Mouse (Mus musculus) embryo, embryonic 11 days (tissue): ENCODE measurements around the gene Mcpt1.
"Not testable (repeated sequence)": the region's sequence is repeated elsewhere in the genome, so short reads cannot be mapped to it uniquely, and the experiment has no call there.

Source experiments
- DNase-seq: peaks from one replicate; pipeline ENCODE4 v3.0.0-alpha.2; 2015

The Mcpt1 gene

DNA sequence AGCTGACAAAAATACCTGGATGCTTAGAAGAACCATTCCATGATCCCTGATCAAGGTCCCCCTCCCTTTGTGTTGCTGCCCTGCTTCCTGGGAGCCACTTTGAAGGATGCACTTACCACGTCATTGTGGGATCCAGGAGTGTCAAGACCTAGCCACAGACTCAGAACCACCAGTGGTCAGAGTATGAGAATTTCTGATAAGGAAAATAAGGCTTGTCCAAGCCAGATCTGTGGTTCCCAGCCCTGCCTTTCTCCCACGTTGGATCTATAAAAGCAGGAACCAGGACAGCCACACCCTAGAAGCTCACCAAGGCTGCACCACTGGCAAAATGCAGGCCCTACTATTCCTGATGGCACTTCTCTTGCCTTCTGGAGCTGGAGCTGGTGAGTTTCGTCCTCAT, at the start of gene Mcpt1:
Gene Mcpt1 (plus strand): TSS at position 301 of the 400 bp plus-strand sequence.
- DNase-seq, result not testable (repeated sequence)

- not testable (repeated sequence) for DNase-seq
Measured at GRCm38 (mm10) chr14:55987464-55987863, 30.3 kb upstream of the Mcpt1 start.

GRCm38 (mm10) chr14:56013147-56013546, 4.6 kb upstream of the Mcpt1 start:
- no peak for DNase-seq

DNA sequence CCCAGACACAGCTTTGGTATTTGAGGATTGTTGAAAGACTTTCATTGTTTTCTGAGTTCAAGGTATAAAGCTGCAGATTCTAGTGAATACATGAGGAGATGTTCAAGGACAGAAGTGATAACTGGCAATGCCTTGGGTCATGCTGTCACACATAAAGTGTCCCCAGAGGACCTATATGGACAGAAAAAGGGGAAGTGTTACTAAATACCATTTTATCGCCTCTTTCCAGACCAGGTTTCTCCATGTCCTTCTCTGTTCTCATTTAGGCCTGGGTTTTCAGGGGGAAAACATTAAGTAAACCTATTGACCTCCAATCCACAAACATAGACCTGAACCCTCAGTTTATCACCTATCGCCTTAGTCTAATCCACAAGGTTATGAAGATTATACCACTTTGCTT, 3.8 kb upstream of the Mcpt1 start:
- no peak for DNase-seq

DNA sequence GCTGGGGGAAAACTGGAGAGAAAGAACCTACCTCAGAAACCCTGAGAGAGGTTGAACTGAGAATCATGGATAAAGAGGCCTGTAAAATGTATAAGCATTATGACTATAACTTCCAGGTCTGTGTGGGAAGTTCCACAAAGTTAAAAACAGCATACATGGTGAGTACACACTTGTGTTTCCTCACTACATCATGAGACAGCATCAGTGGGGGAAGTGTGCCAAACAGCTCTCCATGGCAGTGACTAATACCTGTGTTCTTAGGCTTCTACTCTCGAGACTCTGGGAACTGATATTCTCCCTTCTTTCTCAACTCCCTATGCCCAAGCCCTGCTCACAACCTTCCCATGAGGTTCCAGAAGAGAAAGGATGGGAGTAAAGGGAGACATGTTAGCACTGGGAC, 1.7 kb downstream of the Mcpt1 start:
- DNase-seq, result no peak

GRCm38 (mm10) chr14:56021305-56021704, 3.5 kb downstream of the Mcpt1 start:
- DNase-seq, result not testable (repeated sequence)

DNA sequence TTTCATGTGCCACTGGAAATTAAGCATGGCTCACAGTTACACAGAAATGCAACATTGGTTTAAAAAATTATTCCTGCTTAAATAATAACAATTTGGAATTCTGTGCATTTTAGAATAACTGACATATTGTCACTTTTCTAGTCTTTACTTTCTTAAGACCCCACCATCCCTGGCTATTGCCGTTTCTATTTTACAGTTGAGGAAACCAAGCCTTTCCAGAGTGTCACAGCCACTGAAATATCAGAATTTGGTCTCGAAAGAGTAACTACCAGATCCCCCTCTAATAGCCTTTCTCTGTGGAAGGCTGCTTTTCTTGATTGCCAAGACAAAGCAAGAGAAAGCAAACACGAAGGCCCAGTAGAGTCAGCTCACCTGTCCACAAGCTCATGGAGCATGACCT, 12.6 kb downstream of the Mcpt1 start, which contains the start of gene Mcpt9:
Gene Mcpt9 (minus strand): TSS at position 101 of the 400 bp plus-strand sequence.
- DNase-seq, result not testable (repeated sequence)

DNA sequence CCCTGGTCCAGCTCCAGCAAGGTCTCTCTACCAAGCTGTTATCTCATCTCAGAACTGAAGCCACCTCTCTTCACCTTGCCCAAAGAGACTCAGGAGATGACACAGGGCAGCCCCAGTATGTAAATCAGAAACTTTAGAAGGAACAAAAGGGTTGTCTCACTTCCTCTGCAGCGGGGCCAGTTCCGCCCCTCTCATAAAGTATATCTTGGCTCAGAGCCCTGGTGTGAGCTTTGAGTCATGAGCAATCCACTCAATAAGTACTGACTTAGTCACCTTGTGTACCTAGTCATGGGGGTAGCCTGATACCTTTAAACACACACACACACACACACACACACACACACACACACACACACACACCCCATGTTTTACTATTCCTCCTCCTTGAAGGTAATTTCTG, 16.7 kb downstream of the Mcpt1 start:
- DNase-seq, result no peak

DNA sequence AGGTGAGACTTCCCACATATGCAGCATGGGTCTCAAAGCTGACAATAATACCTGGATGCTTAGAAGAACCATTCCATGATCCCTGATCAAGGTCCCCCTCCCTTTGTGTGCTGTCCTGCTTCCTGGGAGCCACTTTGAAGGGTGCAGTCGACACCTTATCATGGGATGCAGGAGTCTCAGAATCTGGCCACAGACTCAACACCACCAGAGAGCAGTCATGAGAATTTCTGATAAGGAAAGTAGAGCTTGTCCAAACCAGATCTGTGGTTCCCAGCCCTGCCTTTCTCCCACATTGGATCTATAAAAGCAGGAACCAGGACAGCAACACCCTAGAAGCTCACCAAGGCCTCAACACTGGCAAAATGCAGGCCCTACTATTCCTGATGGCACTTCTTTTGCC, 24.0 kb downstream of the Mcpt1 start, which contains the start of gene Mcpt2:
Gene Mcpt2 (plus strand): TSS at position 250 of the 400 bp plus-strand sequence.
- DNase-seq, result not testable (repeated sequence)

DNA sequence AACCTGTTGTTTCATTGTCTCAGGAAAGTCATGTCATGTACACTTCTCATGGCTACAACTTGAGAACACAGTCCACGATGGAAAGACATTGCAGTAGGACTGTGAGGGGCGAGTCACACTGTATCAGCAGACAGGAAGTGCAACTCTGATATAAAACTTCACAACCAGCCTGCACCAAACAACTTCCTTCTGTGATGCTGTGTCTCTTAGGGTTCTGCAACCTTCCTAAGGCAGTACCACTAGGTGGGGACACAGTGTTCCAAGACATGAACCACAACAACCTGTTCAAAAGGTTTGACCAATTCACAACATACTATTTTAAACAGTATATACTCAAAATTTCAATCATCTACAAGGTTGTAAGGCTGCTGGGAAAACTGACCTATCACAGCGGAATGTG, 37.6 kb downstream of the Mcpt1 start:
- no peak for DNase-seq

- no peak for DNase-seq
Measured at GRCm38 (mm10) chr14:56057722-56058121, 40.0 kb downstream of the Mcpt1 start.

DNA sequence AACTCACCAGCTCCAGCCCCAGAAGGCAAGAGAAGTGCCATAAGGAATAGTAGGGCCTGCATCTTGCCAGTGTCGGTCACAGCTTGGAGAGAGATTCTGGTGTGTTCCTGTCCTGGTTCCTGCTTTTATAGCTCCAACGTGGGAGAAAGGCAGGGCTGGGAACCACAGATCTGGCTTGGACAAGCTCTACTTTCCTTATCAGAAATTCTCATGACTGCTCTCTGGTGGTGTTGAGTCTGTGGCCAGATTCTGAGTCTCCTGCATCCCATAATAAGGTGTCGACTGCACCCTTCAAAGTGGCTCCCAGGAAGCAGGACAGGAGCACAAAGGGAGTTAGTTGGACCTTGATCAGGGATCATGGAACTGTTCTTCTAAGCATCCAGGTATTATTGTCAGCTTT, 44.4 kb downstream of the Mcpt1 start, which contains the start of gene Mcpt4:
Gene Mcpt4 (minus strand): TSS at position 101 of the 400 bp plus-strand sequence.
- not testable (repeated sequence) for DNase-seq
